Mouse (Mus musculus): ENCODE results near the gene Adcy10. TPM values are rescaled to one million over a fixed set of nuclear protein-coding genes. Genes with fewer than 3 reads are reported as not detected.

The Adcy10 gene
- polyA plus RNA-seq (2017; shearing (Covaris generic)), result 0.17 TPM

DNA sequence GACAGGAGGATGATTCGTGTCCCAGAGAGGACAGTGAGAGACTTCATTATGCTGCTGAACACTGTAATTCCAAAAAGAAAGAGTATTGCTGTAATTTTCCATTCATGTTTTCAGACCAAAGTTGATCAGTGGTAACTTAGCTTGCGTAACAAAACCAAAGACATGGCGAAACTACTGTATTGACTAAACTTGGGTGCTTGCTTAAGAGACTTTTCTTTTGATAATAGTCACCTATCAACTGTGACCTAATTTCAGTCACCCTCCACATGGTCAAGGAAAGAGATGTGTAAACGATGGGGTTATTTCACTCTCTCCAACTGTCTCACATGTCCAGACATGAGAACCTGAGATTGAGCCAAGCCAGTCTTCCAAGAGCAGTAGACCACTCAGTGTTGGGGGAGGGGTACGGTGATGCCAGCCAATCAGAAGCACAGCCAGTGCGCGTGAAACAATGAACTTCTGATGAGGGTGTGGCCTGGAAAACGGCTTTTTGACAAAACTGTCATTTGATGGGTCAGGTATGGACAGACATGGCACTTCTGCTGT lies at the start of gene Adcy10:
Gene Adcy10, plus strand, starts transcription at position 496 of the 546 bp plus-strand sequence.

GRCm38 (mm10) chr1:165460360-165460800 lies 24.6 kb upstream of the Adcy10 start, which contains the start of the genes Dcaf6 and Mpc2:
Dcaf6 (minus strand) TSS chr1:165460475.
Mpc2 (plus strand) TSS chr1:165460637.

Other genes with a start within 250 kb of the Adcy10 start
- 111 TPM for gene Tiprl, start 248.2 kb upstream of the Adcy10 start, polyA plus RNA-seq (2017; shearing (Covaris generic))
- 0.13 TPM for gene Gpr161, start 189.4 kb upstream of the Adcy10 start, polyA plus RNA-seq (2017; shearing (Covaris generic))
- 8.2 TPM for gene Dcaf6, start 24.7 kb upstream of the Adcy10 start, polyA plus RNA-seq (2017; shearing (Covaris generic))
- gene Mpc2, start 24.5 kb upstream of the Adcy10 start, polyA plus RNA-seq (2017; shearing (Covaris generic)), result 150 TPM
- 0.76 TPM for gene Mpzl1, start 149.4 kb downstream of the Adcy10 start, polyA plus RNA-seq (2017; shearing (Covaris generic))
- gene Rcsd1, start 224.6 kb downstream of the Adcy10 start, polyA plus RNA-seq (2017; shearing (Covaris generic)), result 312 TPM

Data from inflammation-experienced regulatory T-cells, adult 16 weeks (primary cell).